In the genomic region with DNA sequence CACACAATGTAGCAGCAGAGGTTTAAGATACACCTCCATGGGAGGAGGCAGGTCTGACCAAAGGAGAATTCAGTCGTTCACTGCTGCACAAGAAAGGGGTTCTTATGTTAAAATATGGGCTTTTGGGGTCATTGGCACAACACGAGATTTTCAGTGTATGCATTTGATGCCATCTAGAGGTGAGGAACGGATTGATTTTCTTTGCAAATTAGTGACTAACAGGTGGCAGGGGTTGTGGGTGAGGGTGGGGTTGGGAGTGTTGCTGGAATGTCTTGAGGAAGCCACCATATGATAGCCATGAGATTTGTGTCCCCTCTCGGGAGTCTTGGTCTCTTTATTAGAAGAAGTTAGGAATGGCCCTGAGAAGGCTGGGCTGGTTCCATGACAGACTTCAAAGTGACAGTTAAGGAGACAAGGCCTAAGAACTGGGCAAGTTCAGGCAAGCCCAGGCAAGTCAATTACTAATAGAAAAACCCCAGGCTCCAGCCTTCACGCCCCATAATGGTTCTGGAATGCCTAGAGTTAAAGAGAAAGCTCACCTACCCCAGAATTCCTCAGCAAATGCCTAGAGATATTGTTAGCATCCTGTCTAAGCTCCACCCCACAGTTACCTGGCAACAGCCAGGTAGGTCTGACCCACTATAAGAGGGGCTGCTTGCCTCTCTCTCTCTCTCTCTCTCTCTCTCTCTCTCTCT, we compare ENCODE assay signal across 11 mouse cellular contexts. TPM values are rescaled to one million over a fixed set of nuclear protein-coding genes. Genes with fewer than 3 reads are reported as not detected.
A peak's percentile ranks its signal among the peaks of the same experiment; 100 is the strongest.
DNase-seq lines count a peak whose midpoint lies in the region; ATAC-seq lines count a peak whose summit lies in the region.
"Had no signal": no experiment of that assay in that cellular context is flagged by ENCODE, and none has a peak within 500 bp of the region (broad histone marks: within the 10 kb centered on the region; RNA-seq: fewer than 3 reads in every experiment).

No protein-coding gene starts in this region.

- intact Hi-C loops in left cerebral cortex, postnatal 14 days (cut with DNase I): loop anchor here (5.0 kb wide), 1 partner anchor 128 kb away; no protein-coding TSS in a partner anchor

- H3K27ac ChIP-seq in neural tube, embryonic 15.5 days (replicated peaks): no peak overlapping the region

- H3K9ac ChIP-seq in neural tube, embryonic 15.5 days (replicated peaks): no peak overlapping the region

- H3K27me3 ChIP-seq in neural tube, embryonic 15.5 days (replicated peaks): no peaks in the 10 kb centered on the region
- H3K27me3 ChIP-seq: megakaryocyte, embryonic 14.5 days had no signal

- no peak overlapping the region for H3K4me2 ChIP-seq in neural tube, embryonic 15.5 days

- H3K4me1 ChIP-seq in neural tube, embryonic 15.5 days: peaks cover 6% of the 10 kb centered on the region; the same call in 1 of the 2 replicates

- peak; percentile 22 for DNase-seq in kidney, adult 9 months
- no peak for DNase-seq in kidney, postnatal 10 days
- DNase-seq in A20 (ENCODE audit: low read depth, low spot score): peak; percentile 72
- DNase-seq in Muller cell, postnatal 12 days (ENCODE audit: inconsistent ontology term): peak; percentile 81
- DNase-seq in c-Kit-positive CD71-positive TER-119-positive erythroid progenitor cells, embryonic 14.5 days (ENCODE audit: low spot score): no peak
- no peak for DNase-seq in left cerebral cortex, postnatal 14 days (ENCODE audit: low spot score in 2 of 2)
- DNase-seq: layer of hippocampus, postnatal 36 days; right cerebral cortex, postnatal 4 days had no signal

- no peaks in the 10 kb centered on the region for H3K36me3 ChIP-seq in neural tube, embryonic 15.5 days

- H3K4me3 ChIP-seq in neural tube, embryonic 15.5 days (replicated peaks): no peak overlapping the region
- H3K4me3 ChIP-seq: megakaryocyte, embryonic 14.5 days had no signal

- peak; percentile 20; the same call in 1 of the 2 replicates for ATAC-seq in granulocyte monocyte progenitor cell, adult 5-6 weeks (replicated peaks; ENCODE audit: poor library complexity, severe bottlenecking)
- ATAC-seq in neural tube, embryonic 15.5 days (ENCODE audit: low FRiP score): no peak

- WGBS in neural tube, embryonic 15.5 days: 36% methylated on average over 5 of the region's 5 CpGs

- no peaks in the 10 kb centered on the region for H3K9me3 ChIP-seq in neural tube, embryonic 15.5 days (replicated peaks)
- H3K9me3 ChIP-seq: megakaryocyte, embryonic 14.5 days had no signal

RNA-seq across cellular contexts. Expression of gene Zbtb38, which starts 47.6 kb away (rescaled TPM):
- 15.9 and 19.1 TPM in 2 replicates for total RNA-seq in granulocyte monocyte progenitor cell, adult 5-6 weeks (2014; fragmentation: Nextera tagmentation)
- 28.0 and 29.0 TPM in 2 replicates for total RNA-seq in granulocyte monocyte progenitor cell, adult 5-6 weeks (2017)
- polyA plus RNA-seq in neural tube, embryonic 15.5 days (2015; fragmentation: Nextera tagmentation; extraction: Ambion mirVana): 48.0 and 52.3 TPM in 2 replicates
- total RNA-seq in left cerebral cortex, postnatal 14 days (2021): 10 to 100 TPM; 47.0 to 49.0 TPM

Comparison
In these comparisons a context has a peak if more than half of its experiments do, and no peak if none do; other contexts are left out.
1. DNase-seq: peak in kidney, adult 9 months (single experiment), A20 (single experiment) and Muller cell, postnatal 12 days (single experiment); none in kidney, postnatal 10 days (single experiment), c-Kit-positive CD71-positive TER-119-positive erythroid progenitor cells, embryonic 14.5 days (single experiment) and left cerebral cortex, postnatal 14 days (0 of 2).